Mouse (Mus musculus) monocyte, adult 2 months (primary cell): ENCODE data around the gene Kitl.

ENCODE experiments used
- DNase-seq, 2 experiments: peaks; one replicate each; pipeline ENCODE4 v3.0.0; 2022; ENCODE audit warnings: low spot score in 2 of 2, low read depth in 1 of 2

Kitl gene

DNA sequence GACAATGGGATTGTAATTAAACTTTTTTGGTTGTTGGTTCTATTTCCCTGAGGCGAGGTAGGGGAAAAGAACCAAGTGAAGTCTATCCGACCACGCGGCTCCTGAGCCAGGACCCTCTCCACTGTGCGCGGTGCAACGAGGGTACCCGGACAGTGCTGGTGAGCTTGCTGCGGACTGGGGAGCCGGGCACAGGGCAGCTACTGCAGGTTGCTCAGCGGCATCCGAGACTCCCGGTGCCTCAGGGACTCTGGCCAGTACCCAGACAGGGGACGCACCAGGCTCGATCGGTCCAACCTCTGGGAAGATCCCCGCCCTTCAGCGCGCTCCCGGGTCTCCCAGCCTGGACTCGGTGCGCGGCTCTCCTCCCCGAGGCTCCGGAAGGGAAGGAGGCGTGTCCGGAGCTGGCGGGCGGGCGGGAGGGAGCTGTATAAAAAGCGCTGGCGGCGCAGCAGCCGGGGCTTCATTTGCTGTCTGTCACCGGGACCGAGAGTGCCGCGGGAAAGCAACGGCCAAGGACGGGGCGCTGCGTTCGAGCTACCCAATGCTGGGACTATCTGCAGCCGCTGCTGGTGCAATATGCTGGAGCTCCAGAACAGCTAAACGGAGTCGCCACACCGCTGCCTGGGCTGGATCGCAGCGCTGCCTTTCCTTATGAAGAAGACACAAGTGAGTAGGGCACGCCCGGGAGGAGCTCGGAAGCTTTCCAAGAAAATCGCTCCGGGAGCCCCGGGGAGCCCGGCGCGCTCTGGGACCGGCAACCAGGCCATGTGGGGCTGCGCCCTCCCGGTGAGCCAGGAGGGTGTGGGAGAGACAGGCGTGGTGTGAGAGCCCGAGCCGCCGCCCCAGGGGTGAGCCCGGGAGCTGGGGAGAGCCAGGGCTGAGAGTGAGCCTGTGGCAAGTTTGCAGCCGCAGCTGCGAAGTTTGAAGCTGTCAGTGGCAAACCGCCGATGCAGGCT, at the start of gene Kitl:
TSS of gene Kitl (plus strand) at position 261 of the 956 bp plus-strand sequence.
- DNase-seq, result no peak

- no peak for DNase-seq
Observed at GRCm38 (mm10) chr10:99972866-99973265, 42.6 kb upstream of the Kitl start.

- DNase-seq, result no peak
Observed at GRCm38 (mm10) chr10:99980096-99980495, 35.3 kb upstream of the Kitl start.

DNA sequence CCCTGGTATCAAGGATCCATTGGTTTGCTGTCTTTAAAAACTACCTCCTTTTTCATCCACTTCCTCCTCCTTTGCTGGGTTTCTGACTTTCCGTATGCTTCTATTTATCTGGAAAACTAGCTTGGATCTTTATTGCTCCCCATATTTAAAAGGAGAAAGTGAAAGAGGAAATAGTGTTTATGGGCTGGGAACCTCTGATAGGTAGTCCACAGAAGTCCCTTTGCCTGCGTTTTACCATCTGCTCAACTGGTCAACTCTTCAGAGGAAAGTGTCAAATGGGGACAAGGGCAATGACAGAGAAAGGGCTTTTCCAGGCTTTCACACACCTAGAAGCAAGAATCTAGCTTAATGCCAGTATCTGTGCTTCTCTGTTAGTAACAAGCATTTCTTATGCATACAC, 34.5 kb upstream of the Kitl start:
- no peak for DNase-seq

DNA sequence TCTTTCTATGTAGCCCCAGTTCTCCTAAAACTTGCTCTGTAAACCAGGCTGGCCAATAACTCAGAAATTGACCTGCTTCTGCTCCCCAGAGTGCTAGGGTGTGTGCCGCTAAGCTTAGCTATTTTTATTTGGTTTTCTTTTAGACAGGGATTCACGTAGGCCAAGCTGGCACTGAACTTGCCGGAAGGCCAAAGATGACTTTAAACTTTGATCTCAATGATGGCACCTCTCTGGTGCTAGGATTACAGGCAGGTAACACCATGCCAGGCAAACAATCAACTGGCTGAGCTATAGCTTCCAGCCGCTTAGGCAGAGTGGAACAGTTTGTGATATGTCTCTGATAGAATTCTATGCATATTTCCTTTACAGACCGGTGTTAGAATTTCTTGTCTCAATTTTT, 33.5 kb upstream of the Kitl start:
- no peak for DNase-seq

DNA sequence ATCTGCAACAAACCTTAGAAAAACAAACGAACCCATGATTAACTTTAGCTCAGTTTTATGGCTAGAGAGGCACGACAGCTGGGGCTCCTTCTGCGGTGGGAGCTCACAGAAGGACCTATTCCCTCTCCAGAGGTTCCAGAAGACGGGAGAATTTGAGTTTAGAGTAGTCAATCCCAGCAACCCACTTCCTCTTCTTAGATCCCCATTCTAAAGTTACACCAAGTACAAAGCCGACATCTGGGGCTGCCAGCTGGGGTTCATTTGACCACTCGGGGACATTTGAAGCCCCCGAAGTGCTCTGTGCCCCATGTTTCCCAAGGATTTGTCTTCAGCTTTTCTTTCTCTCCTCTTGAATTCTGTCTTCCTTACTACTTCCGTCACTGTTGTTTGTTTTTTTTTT, 28.7 kb upstream of the Kitl start:
- DNase-seq, result no peak

DNA sequence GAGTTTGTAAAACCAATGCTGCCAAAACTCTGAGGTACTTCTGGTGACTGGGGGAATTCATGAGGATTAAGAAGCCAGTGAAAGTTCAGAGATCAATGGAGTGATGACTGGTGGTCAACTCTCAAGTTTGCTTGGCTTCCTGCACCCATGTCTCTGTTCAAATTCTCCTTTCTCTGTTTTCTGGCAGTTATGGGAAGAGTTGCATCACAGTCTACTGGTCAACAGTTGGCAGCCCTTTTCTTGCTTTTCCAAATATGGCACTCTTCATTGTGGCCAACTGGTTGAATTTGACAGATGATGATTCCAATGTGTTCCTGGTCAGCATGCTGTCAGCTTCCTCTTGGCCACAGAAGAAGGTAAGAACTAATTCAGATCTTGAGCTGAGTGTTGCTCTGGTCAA, 25.7 kb upstream of the Kitl start:
- DNase-seq, result no peak

DNA sequence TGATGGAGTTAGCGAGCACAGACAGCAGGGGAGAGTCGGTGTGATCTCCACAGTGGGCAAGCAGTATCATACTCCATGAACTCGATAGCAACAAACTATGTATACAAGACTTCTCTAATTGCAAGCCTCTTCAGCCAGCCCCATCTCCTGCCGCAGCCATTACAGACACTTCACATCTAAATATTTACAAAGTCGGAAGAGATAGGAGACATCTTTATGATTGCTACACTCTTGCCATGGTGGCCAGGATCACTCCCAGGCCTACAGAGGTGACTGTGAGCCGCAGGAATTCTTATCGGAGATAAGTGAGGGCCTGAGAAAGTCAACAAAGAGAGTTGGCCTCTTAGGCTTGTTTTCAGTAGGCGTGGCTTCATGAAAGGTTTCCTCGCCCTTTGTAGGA, 23.3 kb upstream of the Kitl start:
- no peak for DNase-seq

- DNase-seq, result no peak
Observed at GRCm38 (mm10) chr10:100001452-100001851, 14.0 kb upstream of the Kitl start.

- DNase-seq, result no peak
Observed at GRCm38 (mm10) chr10:100003797-100004196, 11.6 kb upstream of the Kitl start.

DNA sequence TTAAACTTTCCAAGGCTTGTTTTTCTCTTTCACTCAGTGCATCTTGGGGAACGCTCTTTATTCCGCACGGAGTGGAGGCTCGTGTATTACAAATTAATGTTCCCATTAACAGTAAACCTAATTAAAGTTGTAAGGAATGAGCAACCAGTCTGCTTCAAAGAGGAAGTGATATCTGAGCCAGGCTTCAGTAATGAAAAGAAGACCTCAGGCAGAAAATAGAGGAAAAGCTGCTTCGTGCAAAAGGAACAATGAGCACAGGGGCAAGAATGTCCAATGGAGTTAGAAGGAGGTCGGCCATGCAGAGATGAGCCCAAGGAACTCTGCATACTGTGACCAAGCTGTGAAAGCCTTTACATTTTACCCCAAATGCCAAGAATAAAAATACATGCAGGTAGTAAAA, 5.7 kb upstream of the Kitl start:
- DNase-seq, result no peak

DNA sequence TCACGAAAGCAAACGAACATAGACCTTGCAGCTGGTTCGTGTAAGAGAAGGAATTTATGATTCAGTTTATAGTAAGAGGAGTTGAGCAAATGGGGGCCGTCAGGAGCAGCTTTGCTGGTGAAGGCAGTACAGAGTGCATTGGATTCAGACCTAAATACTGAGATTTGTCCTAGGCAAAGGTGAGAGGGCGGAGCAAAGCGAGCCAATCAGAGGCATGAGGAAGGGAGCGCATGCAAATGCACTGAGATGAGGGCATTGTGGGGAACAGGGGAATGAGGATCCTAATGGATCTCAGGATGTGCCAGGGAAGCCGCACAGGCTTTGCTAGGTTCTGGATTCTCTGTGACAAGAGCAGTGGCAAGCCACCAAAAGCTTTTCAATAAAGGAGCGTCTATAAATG, 5.1 kb upstream of the Kitl start:
- DNase-seq, result no peak

GRCm38 (mm10) chr10:100014096-100014495, 1.3 kb upstream of the Kitl start:
- DNase-seq, result no peak

DNA sequence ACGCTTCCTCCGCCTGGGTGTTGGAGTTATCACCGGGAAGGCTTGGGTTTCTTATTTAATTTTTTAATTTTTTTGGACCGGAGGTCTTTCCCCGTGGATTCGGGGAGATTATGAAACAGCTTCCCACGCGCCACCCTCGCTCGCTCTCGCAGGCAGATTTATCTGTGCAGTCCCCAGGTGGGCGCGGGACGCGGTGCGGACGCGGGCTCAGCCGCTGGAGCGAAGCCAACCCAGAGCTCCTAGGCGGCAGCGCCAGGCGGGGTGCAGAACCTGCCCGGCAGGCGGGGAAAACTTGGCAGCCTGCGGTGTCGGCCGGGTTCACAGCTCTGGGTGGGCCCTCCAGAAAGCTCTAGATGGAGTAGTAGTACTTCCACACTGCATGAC, 888 bp downstream of the Kitl start:
- no peak for DNase-seq

DNA sequence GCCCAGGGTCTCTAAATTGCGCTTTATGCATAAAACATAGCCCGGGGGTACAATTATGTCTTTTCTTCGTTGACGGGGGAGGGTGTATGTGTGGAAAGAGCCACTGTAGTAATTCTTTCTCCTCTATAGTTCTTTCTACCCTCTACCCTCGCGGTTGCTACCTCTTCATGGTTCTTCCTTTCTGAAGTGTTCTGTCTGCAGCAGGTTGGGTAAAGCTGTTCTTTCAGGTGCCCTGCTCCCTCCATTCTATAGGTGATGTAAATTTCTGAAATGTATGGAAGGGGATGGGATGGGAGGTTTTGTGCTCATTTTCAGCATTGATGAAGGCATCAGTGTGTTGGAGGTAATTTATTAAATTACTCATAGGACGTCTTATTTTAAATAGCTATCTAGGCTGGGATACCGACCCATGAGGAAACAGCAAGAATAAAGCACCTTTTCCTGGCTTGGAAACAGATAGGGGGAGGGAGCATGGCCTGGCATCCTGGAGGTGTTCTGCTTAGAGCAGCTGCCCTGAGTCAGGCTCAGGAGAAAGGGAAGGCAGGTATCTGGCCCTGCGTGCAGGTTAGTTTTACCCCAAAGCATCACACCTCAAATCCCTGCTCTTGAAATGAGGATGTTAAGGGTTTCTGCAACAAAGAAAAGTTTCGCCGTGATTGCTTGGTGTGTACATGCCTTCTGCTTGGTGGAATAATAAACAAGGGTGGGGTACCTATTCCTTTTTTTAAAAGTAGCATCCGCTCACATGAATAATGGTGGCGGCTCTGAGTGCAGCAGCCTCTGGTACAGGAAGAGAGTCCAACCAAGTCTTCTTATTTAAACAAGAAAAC, 1.7 kb downstream of the Kitl start:
- DNase-seq, result no peak

GRCm38 (mm10) chr10:100017771-100018070, 2.3 kb downstream of the Kitl start:
- no peak for DNase-seq

DNA sequence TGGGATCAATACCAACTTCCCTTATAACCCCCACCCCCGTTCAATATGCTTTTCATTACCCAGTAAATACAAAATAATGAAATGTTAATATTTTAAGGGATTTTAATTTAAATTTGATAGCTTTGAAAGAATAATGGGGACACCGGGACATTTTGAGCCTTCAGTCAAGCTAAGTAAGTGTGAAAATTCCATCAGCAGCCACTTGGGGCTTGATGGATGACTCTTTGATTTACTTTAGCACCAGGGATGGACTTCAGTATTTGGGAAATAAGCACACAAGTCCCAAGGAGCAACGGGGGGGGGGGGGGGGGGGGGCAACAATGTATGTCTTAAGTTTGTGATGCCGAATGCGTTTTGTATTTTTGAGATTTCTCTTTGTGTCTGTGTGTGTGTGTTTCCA, 3.1 kb downstream of the Kitl start:
- DNase-seq, result no peak

DNA sequence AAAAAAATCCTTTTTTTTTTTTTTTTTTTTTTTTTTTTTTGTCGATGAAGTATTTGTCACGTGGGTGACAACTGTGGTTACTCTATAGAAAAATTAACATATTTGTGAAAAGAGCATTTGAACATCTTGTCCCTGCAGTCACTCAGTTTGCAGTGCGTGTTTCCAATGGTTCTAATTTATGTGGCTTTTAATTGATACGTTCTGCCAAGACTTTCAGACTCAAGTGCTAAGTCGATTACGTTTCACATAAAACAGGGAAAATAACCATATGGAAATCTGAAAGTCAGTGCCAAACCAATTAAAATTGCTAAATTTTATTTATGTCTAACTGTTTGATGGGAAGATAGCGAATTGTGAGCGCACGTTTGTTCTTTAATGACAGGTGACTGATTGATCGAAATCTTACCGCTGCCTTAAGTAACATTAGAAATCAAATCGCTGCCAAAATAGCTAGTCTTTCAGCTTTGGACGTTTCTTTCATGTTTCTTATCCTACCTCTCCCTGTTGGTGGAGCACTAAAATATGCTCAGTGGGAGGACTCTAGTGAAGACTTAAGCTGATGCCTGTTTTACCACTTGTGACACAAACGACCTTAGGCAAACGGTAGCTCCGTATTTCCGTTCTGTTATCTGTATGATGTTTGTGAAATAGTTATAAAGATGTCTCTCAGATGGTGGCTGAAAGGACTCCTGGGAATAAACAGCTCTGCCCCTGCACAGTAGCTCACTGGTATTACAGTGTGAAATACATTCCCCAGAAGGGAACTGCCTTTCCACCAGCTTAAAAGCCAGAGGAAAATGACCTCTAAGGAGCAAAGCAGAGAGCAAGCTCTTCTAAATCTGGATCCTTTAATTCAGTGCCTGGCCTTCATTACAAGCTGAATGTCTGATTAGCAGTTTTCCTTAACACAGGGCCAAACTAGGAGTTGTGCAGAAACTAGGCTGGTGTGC, 4.1 kb downstream of the Kitl start:
- no peak for DNase-seq

- no peak for DNase-seq
Observed at GRCm38 (mm10) chr10:100022090-100022834, 6.8 kb downstream of the Kitl start.

- DNase-seq, result no peak
Observed at GRCm38 (mm10) chr10:100022835-100023093, 7.3 kb downstream of the Kitl start.

DNA sequence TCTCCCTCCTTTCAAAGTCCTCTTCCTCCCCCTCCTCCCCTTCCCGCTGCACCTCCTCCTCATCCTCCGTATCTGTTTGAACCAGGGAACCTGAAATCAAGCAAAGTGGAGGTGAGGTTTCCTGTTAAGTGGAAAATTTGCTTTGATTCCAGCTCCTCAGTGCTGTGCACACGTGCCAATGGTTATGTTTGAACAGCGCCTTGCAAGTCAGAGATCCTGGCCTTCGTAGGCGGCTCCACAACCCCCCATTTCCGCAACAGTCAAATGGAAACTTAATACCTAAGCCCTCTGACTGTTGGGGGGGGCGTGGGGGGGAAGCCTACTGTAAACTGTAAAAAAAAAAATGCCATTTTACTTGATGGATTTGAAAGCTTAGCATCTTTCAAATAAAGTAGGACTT, 10.2 kb downstream of the Kitl start:
- no peak for DNase-seq
